Mouse (Mus musculus) midbrain, embryonic 16.5 days (tissue): ENCODE data around the gene Tmem220. TPM values are rescaled to one million over a fixed set of nuclear protein-coding genes. Genes with fewer than 3 reads are reported as not detected.

ENCODE experiments used
- ATAC-seq: fragments of 200-750 bp; cut with Nextera tagmentation; 2 replicates; pipeline ENCODE4 v1.8.0; 2017; ENCODE audit warnings: moderate TSS enrichment
- H3K27ac ChIP-seq: fragments of 300-500 bp; sonication (generic); 2 replicates; pipeline ENCODE4 v1.5.1; 2014; ENCODE audit warnings: mild to moderate bottlenecking, low read length, mixed read lengths
- H3K27me3 ChIP-seq: fragments of 300-500 bp; sonication (generic); 2 replicates; pipeline ENCODE4 v1.6.1; 2014; ENCODE audit warnings: low read depth, low read length, mixed read lengths; ENCODE audit not compliant: control insufficient read depth, insufficient read depth
- H3K36me3 ChIP-seq: fragments of 300-500 bp; sonication (generic); 2 replicates; pipeline ENCODE4 v1.6.1; 2014; ENCODE audit warnings: mild to moderate bottlenecking, low read length, moderate library complexity, mixed read lengths; ENCODE audit not compliant: control insufficient read depth, insufficient read depth
- H3K4me1 ChIP-seq: fragments of 300-500 bp; sonication (generic); 2 replicates; pipeline ENCODE4 v1.6.1; 2014; ENCODE audit warnings: mild to moderate bottlenecking, low read length, mixed read lengths; ENCODE audit not compliant: control insufficient read depth, insufficient read depth
- H3K4me2 ChIP-seq: fragments of 300-500 bp; sonication (generic); 2 replicates; pipeline ENCODE4 v1.6.1; 2014; ENCODE audit warnings: mild to moderate bottlenecking, low read length, mixed read lengths
- H3K4me3 ChIP-seq: fragments of 300-500 bp; sonication (generic); 2 replicates; pipeline ENCODE4 v1.5.1; 2014; ENCODE audit warnings: low read depth, mild to moderate bottlenecking, low read length, moderate library complexity, mixed read lengths
- H3K9ac ChIP-seq: fragments of 300-500 bp; sonication (generic); 2 replicates; pipeline ENCODE4 v1.6.1; 2014; ENCODE audit warnings: low read depth, low read length, mixed read lengths
- H3K9me3 ChIP-seq: fragments of 300-500 bp; sonication (generic); replicated peaks from 2 replicates; pipeline ENCODE4 v1.6.1; 2014; ENCODE audit warnings: mild to moderate bottlenecking, low read length, mixed read lengths; ENCODE audit not compliant: control insufficient read depth, poor library complexity, severe bottlenecking
- WGBS: fragments of 180-500 bp; shearing (Covaris S2); extraction: QIAGEN DNeasy Blood & Tissue Kit; methylation state at CpG from one replicate; pipeline ENCODE4 v1.1.7; 2014; 5-methylcytosine and 5-hydroxymethylcytosine counted together
- polyA plus RNA-seq: library from polyadenylated mRNA; unstranded; fragments of >200 nt; fragmentation: Nextera tagmentation; extraction: Ambion mirVana; gene quantifications from 2 replicates; pipeline ENCODE4 v1.2.1, GENCODE M21; 2015

Gene Tmem220
- polyA plus RNA-seq, 1 experiment from 2014 or later: 0.89 TPM

DNA sequence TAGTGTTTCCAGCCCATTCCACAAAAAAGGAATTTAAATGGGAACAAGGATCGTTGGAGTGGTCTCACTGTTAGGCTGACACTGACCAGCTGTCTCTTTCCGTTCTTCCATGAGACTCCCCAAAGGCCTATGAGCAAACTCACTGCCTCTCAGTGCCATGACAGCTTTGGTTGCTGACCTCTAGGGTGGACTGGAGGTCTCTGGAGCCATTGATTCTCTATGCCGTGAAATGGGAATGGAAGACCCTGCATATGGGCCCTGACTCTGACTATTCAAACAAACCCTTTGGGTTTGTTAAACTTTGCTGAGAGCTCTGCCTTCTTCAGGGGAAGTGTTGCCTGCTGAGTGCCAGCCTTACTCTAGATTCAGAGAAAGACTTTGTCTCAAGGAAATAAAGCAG, 42.8 kb downstream of the Tmem220 start:
- 94% methylated on average over 3 of the region's 3 CpGs for WGBS
- no peak for ATAC-seq

DNA sequence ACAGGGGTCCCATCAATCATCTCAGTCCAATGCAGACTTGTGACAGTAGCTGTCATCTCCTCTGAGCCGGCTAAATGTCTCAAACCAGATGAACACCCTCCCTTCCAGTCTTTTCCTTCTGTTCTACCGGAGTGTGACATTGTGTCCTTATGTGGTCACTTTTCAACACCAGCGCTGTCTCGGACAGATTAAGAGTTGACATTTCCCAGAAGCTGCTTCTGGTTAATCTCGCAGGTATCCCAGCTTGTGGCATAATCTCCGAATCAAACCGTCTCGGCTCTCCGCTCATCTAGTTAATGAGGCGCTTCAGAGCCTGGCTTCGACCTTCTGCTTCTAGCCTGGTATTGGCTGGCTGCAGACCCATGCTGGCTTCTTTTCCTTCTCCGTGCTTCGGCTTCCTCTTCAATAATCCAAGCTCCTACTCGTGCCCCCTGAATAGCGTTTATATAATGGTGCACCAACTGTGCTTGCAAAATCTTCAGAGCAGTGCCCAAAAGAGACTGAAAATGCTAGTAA, 47.7 kb downstream of the Tmem220 start:
- Histone ChIP-seq H3K4me1 (no peaks in the 10 kb centered on the region), H3K27ac (no peak overlapping the region), H3K9me3 (no peaks in the 10 kb centered on the region), H3K9ac (no peak overlapping the region), H3K4me2 (no peak overlapping the region), H3K4me3 (no peak overlapping the region), H3K36me3 (no peaks in the 10 kb centered on the region), H3K27me3 (no peaks in the 10 kb centered on the region)
- WGBS: 65% methylated on average over 15 of the region's 15 CpGs
- ATAC-seq: no peak

More for the DNA sequence above, 42.8 kb downstream of the Tmem220 start:
- Histone ChIP-seq H3K27me3 (no peaks in the 10 kb centered on the region), H3K36me3 (peaks cover 28% of the 10 kb centered on the region), H3K27ac (no peak overlapping the region), H3K4me2 (no peak overlapping the region), H3K9me3 (no peaks in the 10 kb centered on the region), H3K4me1 (no peaks in the 10 kb centered on the region), H3K9ac (no peak overlapping the region), H3K4me3 (no peak overlapping the region)

- H3K4me3 ChIP-seq: no peak overlapping the region
- H3K4me1 ChIP-seq: peaks cover under 1% of the 10 kb centered on the region; the same call in 1 of the 2 replicates
- no peaks in the 10 kb centered on the region for H3K27me3 ChIP-seq
- no peaks in the 10 kb centered on the region for H3K9me3 ChIP-seq
- no peak overlapping the region for H3K27ac ChIP-seq
- H3K4me2 ChIP-seq: no peak overlapping the region
- 27% methylated on average over 3 of the region's 3 CpGs for WGBS
- H3K9ac ChIP-seq: no peak overlapping the region
- H3K36me3 ChIP-seq: no peaks in the 10 kb centered on the region
- ATAC-seq: no peak
Measured at GRCm38 (mm10) chr11:67075036-67075435, 50.1 kb downstream of the Tmem220 start.

DNA sequence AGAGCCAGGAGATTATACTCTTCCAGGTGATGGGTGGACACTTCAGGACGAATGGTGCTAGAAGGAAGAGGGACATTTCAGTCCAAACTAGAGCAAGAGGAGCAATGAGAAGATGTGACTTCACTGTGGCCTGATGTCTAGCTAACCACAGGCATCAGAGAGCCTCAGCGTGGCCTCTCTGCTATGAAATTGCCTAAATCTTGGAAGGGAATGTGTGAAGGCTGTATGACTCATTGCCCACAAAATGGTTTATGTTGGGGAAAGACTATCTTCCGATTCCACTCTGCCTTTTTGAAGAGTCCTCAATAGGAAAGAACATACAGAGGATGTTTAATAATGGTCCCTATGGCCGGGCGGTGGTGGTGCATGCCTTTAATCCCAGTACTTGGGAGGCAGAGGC, 51.8 kb downstream of the Tmem220 start:
- H3K4me1 ChIP-seq: peaks cover 2% of the 10 kb centered on the region; the same call in 1 of the 2 replicates
- no peak overlapping the region for H3K4me2 ChIP-seq
- H3K27ac ChIP-seq: no peak overlapping the region
- H3K9ac ChIP-seq: no peak overlapping the region
- no peaks in the 10 kb centered on the region for H3K36me3 ChIP-seq
- ATAC-seq: no peak
- no peaks in the 10 kb centered on the region for H3K9me3 ChIP-seq
- no peaks in the 10 kb centered on the region for H3K27me3 ChIP-seq
- no peak overlapping the region for H3K4me3 ChIP-seq
- 93% methylated on average over 5 of the region's 5 CpGs for WGBS

DNA sequence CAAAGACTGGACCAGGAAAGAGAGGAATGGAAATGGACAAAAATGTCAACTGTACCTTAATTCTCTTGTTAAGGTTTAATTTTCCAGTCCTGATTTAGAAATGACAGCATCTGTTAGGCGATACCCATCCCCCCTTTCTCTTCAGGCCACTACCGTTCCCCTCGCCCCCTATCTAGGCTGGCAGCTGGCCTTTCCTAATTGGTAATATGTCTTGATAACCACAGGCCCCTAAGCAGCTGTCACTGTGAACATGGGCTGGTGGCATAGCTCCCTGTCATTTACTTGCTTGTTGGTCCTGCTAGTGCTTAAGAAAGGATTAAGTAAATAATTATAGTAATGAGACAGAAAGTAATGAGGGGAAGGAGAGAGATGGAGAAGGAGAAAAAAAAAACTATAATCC, 52.5 kb downstream of the Tmem220 start:
- peaks cover 2% of the 10 kb centered on the region; the same call in 1 of the 2 replicates for H3K4me1 ChIP-seq
- no peak overlapping the region for H3K4me3 ChIP-seq
- H3K9me3 ChIP-seq: no peaks in the 10 kb centered on the region
- ATAC-seq: no peak
- no peaks in the 10 kb centered on the region for H3K27me3 ChIP-seq
- 44% methylated on average over 3 of the region's 3 CpGs for WGBS
- H3K36me3 ChIP-seq: no peaks in the 10 kb centered on the region
- H3K4me2 ChIP-seq: no peak overlapping the region
- no peak overlapping the region for H3K9ac ChIP-seq
- no peak overlapping the region for H3K27ac ChIP-seq

GRCm38 (mm10) chr11:67078000-67078399, 53.0 kb downstream of the Tmem220 start, which contains the start of gene Myh3:
Gene Myh3, plus strand, starts transcription at chr11:67078300.
- Histone ChIP-seq H3K9me3 (no peaks in the 10 kb centered on the region), H3K27me3 (no peaks in the 10 kb centered on the region), H3K9ac (no peak within 1 kb of the TSS), H3K27ac (no peak within 1 kb of the TSS), H3K4me1 (peaks cover 2% of the 10 kb centered on the region; the same call in 1 of the 2 replicates), H3K4me3 (no peak within 1 kb of the TSS), H3K4me2 (no peak within 1 kb of the TSS), H3K36me3 (no peaks in the 10 kb centered on the region)
- 94% methylated on average over 5 of the region's 5 CpGs for WGBS
- ATAC-seq: no peak

- peaks cover 2% of the 10 kb centered on the region; the same call in 1 of the 2 replicates for H3K4me1 ChIP-seq
- no peaks in the 10 kb centered on the region for H3K9me3 ChIP-seq
- no peaks in the 10 kb centered on the region for H3K36me3 ChIP-seq
- WGBS: 81% methylated on average over 6 of the region's 6 CpGs
- no peak overlapping the region for H3K9ac ChIP-seq
- peaks cover 2% of the 10 kb centered on the region; the same call in 1 of the 2 replicates for H3K27me3 ChIP-seq
- no peak for ATAC-seq
- no peak overlapping the region for H3K4me2 ChIP-seq
- H3K27ac ChIP-seq: no peak overlapping the region
- no peak overlapping the region for H3K4me3 ChIP-seq
Measured at GRCm38 (mm10) chr11:67078888-67079287, 53.9 kb downstream of the Tmem220 start.

GRCm38 (mm10) chr11:67079740-67080139, 54.8 kb downstream of the Tmem220 start:
- Histone ChIP-seq H3K4me3 (no peak overlapping the region), H3K9ac (no peak overlapping the region), H3K27me3 (peaks cover 6% of the 10 kb centered on the region), H3K4me2 (no peak overlapping the region), H3K36me3 (no peaks in the 10 kb centered on the region), H3K4me1 (peaks cover 2% of the 10 kb centered on the region; the same call in 1 of the 2 replicates), H3K27ac (no peak overlapping the region), H3K9me3 (no peaks in the 10 kb centered on the region)
- ATAC-seq: no peak
- WGBS: 44% methylated on average over 11 of the region's 11 CpGs

- Histone ChIP-seq H3K36me3 (no peaks in the 10 kb centered on the region), H3K9ac (no peak overlapping the region), H3K4me2 (no peak overlapping the region), H3K4me3 (no peak overlapping the region), H3K4me1 (peaks cover 2% of the 10 kb centered on the region; the same call in 1 of the 2 replicates), H3K27me3 (peaks cover 7% of the 10 kb centered on the region), H3K27ac (no peak overlapping the region), H3K9me3 (no peaks in the 10 kb centered on the region)
- WGBS: 4% methylated on average over 3 of the region's 3 CpGs
- peak; percentile 14; the same call in 1 of the 2 replicates for ATAC-seq
Measured at GRCm38 (mm10) chr11:67080168-67080567, 55.2 kb downstream of the Tmem220 start.
